Mouse (Mus musculus) adrenal gland, postnatal 25 days (tissue): ENCODE data around the gene Nos1ap. TPM values are rescaled to one million over a fixed set of nuclear protein-coding genes. Genes with fewer than 3 reads are reported as not detected.

ENCODE experiments used
- DNase-seq: peaks from one replicate; pipeline ENCODE4 v3.0.0; 2021; ENCODE audit warnings: mixed read lengths
- total RNA-seq: library from RNA; stranded (reverse); gene quantifications from 2 replicates; pipeline ENCODE4 v1.2.3, GENCODE M21; 2021

Gene Nos1ap
- total RNA-seq, 1 experiment from 2014 or later: 31.1 TPM

- no peak for DNase-seq
These were observed 179.1 kb downstream of the Nos1ap start for GRCm38 (mm10) chr1:170410402-170411191.

GRCm38 (mm10) chr1:170409091-170409490, 180.6 kb downstream of the Nos1ap start:
- DNase-seq: no peak

GRCm38 (mm10) chr1:170406921-170407320, 182.7 kb downstream of the Nos1ap start:
- no peak for DNase-seq

DNA sequence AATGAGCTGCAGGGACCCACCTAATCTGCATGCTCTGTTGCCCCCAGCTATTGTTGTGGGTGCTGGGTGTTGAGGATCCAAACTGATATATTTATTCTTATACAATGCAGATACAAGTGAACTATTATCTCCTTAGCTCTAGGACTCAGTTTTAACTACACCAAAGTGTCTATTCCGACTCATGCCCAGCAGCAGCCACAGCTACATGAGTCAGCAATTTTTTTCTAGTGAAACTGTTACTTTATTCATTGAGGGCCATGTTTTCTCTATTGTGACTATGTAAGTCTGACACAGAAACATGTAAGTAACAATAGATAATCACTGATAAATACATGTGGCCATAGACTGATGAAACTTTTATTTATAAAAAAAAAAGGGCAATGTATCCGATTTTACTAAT, 184.5 kb downstream of the Nos1ap start:
- DNase-seq: no peak

DNA sequence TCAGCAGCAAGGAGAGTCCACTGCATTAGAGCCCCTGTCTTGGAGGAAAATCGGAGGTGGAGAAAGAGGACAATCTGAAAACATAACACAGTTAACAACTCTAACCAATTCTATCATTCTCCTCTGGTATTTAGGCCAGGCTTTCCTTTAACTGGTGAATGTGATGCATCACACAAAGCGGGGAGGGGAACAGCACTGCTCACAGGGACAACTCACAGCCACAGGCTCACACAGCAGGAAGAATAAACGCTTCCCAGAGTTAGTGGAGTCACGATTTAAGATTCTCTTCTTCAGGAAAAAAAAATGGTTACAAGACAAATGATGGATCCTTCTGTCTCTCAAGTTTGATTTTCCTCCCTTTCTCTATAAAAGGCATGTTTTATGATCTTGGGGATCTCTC, 187.0 kb downstream of the Nos1ap start:
- DNase-seq: no peak

DNA sequence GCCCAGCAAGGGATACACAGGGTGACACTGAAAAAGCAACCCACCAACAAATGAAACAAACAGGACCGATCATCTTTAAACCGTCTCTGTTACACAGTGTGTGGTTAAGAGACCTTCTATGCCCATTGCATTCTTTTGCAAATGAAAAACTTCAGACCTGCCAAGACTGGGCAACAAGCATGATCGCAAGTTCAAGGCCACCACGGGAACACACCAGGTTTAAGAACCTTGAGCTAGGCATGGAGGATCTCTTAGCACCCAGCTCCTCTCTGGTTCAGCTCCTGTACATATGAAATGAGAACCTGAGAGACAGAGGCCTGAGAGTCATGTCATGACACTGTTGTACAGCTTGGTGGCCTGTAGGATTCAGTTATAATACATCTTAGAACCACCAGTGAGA, 190.8 kb downstream of the Nos1ap start:
- DNase-seq: no peak

DNA sequence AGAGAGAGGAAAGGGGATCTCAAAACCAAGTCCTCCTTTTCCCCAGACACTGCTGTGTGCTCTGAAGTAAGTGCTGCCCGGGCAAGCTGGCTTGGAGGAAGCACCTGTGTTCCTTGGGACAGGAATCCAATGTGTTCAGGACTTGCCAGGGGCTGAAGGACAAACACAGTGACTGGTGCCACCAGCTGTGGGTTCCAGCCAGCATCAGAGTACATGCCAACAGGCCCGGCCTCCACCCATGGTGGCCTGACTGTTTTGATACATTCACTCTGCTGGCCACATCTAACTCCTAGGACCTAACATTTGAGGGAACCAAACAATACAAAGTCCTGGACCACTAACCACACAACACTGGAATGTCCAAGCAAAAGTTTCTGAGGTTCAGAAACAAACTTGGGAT, 194.6 kb downstream of the Nos1ap start:
- peak; percentile 40 for DNase-seq

- no peak for DNase-seq
These were observed 195.0 kb downstream of the Nos1ap start for GRCm38 (mm10) chr1:170394641-170395040.

DNA sequence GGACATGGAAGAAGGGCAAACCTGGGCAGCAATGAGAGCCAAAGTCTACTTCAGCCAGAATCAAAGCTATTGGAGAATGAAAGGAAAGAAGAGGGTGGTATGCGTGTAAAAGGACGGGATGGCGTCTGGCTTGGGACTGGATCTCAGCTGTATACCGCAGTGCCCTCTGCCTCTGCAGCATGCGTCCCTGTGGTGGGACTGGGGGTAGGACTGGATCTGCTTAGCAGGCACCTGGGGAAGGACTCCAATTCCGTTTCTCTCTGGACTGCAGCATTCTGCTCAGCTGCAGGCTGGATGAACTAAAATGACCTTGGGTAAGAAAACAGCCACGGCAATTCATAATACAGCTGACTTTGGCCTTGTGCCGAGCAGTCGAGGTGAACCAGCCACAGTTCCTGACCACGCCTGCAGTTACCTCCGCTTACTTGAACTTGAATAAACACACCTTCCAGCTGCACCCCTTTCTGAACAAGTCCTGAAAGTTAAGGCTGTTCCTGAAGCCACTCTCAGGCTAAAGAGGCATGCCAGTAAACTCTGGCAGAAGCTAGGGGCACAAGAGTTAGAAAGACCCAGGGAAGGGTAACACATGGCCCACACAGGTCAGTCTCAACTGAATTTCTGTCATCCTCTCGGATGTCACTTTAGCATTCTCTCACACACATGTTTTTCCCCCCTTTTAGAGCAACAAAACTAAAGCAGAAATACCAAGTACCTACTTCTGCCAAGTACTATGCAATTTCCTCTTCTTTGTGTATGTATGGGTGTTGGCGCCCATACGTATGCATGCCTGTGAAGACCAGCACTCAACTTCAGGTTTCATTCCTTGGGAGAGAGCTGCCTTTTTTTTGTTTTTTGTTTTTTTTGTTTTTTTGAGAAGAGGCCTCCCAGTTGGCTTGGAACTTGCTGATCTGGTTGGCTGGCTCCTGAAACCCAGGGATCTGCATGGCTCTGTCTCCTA, 196.6 kb downstream of the Nos1ap start:
- DNase-seq: peak; percentile 81

- peak; percentile 10 for DNase-seq
These were observed 202.3 kb downstream of the Nos1ap start for GRCm38 (mm10) chr1:170387180-170387912.

DNA sequence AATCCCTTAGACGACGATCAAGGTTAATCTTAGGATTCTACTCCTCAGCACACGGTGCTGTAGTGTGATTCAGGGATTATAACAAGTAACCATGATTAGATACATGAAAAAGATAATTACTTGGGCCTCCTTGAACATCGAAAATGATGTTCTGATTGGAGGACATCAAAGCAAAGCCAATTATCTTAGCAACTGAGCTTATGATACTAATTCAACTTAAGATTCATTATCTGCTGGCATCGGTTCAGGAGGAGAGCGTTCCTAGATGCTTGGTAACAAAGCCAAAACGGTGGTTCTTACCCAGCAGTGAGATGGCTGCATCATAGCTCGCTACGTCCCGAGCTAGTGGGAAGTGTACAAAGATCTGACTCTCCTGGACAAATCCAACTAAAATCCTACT, 204.2 kb downstream of the Nos1ap start:
- DNase-seq: no peak

DNA sequence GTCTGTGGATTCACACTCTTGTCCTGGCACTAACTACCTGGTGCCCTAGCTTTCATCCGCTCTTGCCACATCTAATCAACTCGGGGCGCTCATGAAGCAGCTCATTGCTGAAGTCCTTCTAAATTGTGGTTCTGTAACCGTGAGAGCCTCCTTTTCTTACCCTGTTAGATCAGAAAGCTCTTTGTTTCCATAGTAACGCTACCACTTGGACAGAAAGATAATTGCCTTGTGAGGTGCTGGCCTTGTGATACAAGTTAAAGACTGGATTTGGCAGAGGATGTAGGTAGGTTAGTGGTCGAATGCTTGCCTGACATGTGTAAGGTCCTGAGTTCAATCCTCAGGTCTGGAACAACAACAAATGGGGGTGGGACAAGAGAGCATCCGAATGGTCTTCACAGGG, 206.1 kb downstream of the Nos1ap start:
- no peak for DNase-seq

- no peak for DNase-seq
These were observed 208.2 kb downstream of the Nos1ap start for GRCm38 (mm10) chr1:170381457-170381856.

DNA sequence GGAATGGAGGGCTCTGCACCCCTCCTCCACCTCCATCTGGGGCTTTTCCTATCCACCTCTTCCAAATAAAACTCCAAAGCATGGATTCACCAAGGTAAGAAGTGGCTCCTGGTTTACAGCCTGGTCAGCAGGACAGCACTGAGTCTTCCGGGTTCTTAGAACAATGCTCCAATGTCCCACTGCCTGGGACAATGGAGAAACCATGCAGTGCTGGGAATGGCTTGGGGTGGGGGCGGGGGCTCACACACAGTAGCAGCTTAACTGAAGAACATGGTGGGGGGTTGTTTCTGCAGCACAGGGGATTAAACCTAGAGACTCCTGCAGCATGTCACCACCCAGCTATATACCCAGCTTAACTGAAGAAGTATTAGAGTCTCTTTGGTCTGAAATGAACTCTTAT, 209.2 kb downstream of the Nos1ap start:
- no peak for DNase-seq

GRCm38 (mm10) chr1:170375721-170376120, 213.9 kb downstream of the Nos1ap start:
- DNase-seq: no peak

- no peak for DNase-seq
These were observed 215.9 kb downstream of the Nos1ap start for GRCm38 (mm10) chr1:170373750-170374149.

GRCm38 (mm10) chr1:170371191-170371792, 218.4 kb downstream of the Nos1ap start:
- DNase-seq: no peak

GRCm38 (mm10) chr1:170368864-170369263, 220.8 kb downstream of the Nos1ap start:
- DNase-seq: no peak

DNA sequence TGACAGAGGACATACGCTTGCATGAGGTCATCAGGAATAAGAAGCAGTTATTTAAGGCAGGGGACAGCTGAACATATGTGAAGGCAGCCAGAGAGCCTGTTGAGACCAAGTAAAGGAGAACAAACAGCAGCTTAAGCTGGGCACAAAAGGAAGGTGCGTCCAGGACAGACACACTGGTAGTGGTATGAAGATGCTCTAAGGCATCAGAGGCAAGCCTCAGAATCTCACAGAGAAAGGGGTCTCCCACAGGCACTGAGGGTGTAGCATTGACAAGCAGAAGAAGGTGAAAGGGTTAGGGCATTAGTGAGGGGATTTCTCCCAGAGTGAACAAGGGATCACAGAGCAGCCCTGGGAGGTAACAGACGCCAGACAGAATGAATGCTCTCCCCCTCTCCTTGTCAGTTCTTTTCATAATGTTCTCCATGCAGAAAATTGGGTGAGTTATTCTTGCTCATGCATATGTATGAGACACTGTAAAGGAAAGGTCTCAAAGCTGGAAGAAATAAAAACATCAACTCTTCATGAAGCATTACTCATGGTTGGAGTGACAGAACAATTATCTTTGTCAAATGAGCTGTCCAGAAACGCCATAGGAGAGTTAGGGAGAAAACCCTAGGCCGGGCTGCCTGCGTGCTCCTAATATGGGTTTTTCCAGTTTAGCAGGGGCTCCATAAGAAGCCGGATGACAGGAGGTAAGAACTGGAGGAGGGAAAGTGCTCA, 222.5 kb downstream of the Nos1ap start:
- DNase-seq: no peak

- no peak for DNase-seq
These were observed 225.9 kb downstream of the Nos1ap start for GRCm38 (mm10) chr1:170363746-170364145.

GRCm38 (mm10) chr1:170360183-170360915, 229.3 kb downstream of the Nos1ap start:
- no peak for DNase-seq
